ENCODE assay signal across 13 mouse cellular contexts in the genomic region with DNA sequence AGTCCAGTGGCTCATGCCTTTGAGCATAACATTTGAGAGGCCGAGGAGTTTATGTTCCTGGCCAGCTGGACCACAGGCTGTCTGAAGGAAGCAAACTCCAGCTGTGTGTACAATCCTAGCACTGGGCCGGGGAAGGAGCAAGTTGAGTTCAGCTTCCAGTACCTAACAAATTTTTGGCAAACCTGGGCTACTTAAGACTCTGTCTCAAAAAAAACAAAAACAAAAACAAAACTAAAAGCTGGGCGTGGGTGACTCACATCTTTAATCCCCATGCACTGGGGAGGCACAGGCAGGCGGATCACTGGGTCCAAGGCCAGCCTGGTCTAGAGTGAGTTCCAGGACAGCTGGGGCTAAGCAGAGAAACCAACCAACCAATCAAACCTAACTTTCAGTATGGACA. TPM values are rescaled to one million over a fixed set of nuclear protein-coding genes. Genes with fewer than 3 reads are reported as not detected.
DNase-seq lines count a peak whose midpoint lies in the region; ATAC-seq and TF ChIP-seq lines count a peak whose summit lies in the region.
"Had no signal": no experiment of that assay in that cellular context is flagged by ENCODE, and none has a peak within 500 bp of the region (broad histone marks: within the 10 kb centered on the region; RNA-seq: fewer than 3 reads in every experiment).

No protein-coding gene starts in this region.

- no peak overlapping the region for H3K9ac ChIP-seq in intestine, embryonic 16.5 days (ENCODE audit: low read depth, low read length)

- WGBS in intestine, embryonic 16.5 days, result 68% methylated on average over 4 of the region's 4 CpGs

- intact Hi-C loops in gastrocnemius, adult 2 months (cut with DNase I), result no loop called here

- peak; percentile 65 for DNase-seq in gastrocnemius, adult 2 months
- no peak for DNase-seq in gastrocnemius, adult 8-10 months (ENCODE audit: low spot score in 2 of 2)
- DNase-seq in layer of hippocampus, adult 2 months (ENCODE audit: low spot score in 2 of 2), result no peak
- no peak for DNase-seq in layer of hippocampus, adult 9-11 months
- peak; percentile 42 for DNase-seq in NIH3T3 (ENCODE audit: low read depth)
- no peak for DNase-seq in frontal cortex, adult 2 months (ENCODE audit: extremely low spot score in 1 of 2, low spot score in 1 of 2)
- DNase-seq: lung, postnatal 36 days had no signal

- no peaks in the 10 kb centered on the region for H3K9me3 ChIP-seq in intestine, embryonic 16.5 days (ENCODE audit: control insufficient read depth, low read length)

- H3K27me3 ChIP-seq in intestine, embryonic 16.5 days (replicated peaks; ENCODE audit: control insufficient read depth, insufficient read depth, low read length), result no peaks in the 10 kb centered on the region

- no peak overlapping the region for H3K4me2 ChIP-seq in intestine, embryonic 16.5 days (ENCODE audit: low read depth, low read length)

- H3K4me3 ChIP-seq in gastrocnemius, adult 2 months, result peak overlapping the region; percentile 40
- no peak overlapping the region for H3K4me3 ChIP-seq in layer of hippocampus, adult 2 months
- H3K4me3 ChIP-seq in intestine, embryonic 16.5 days (ENCODE audit: low read length), result no peak overlapping the region

- peak; percentile 26 for ATAC-seq in intestine, embryonic 16.5 days
- ATAC-seq in granulocyte monocyte progenitor cell, adult 5-6 weeks (replicated peaks; ENCODE audit: poor library complexity, severe bottlenecking), result no peak
- ATAC-seq: CD4-positive, CD25-positive, alpha-beta regulatory T cell, adult 4 months had no signal

- no peaks in the 10 kb centered on the region for H3K36me3 ChIP-seq in intestine, embryonic 16.5 days (ENCODE audit: control insufficient read depth, insufficient read depth, low read length)

- H3K27ac ChIP-seq in gastrocnemius, adult 2 months, result peak overlapping the region; percentile 82
- 0 out of 2 replicates have a peak overlapping the region, but pooled peaks have one; percentile 23 for H3K27ac ChIP-seq in layer of hippocampus, adult 2 months
- H3K27ac ChIP-seq in intestine, embryonic 16.5 days (ENCODE audit: low read length), result peak overlapping the region; percentile 45

- H3K4me1 ChIP-seq in intestine, embryonic 16.5 days (ENCODE audit: control insufficient read depth, insufficient read depth, low read length), result peaks cover 36% of the 10 kb centered on the region

- no peak for TF ChIP-seq CTCF in gastrocnemius, adult 2 months (IDR thresholded peaks at IDR 0.05)
- no peak for TF ChIP-seq CTCF in layer of hippocampus, adult 2 months (conservative IDR thresholded peaks at IDR 0.05)

RNA-seq across cellular contexts. Expression of gene Sema4c, which starts 10.6 kb away (rescaled TPM):
- 10 to 100 TPM in 1 of 2 experiments, 1 to 10 TPM in 1; 6.8 to 10.0 TPM for total RNA-seq in gastrocnemius, adult 2 months (2021)
- 1 to 10 TPM; 2.7 to 5.2 (median 4.6) TPM for total RNA-seq in gastrocnemius, adult 8-10 months (2022)
- 10 to 100 TPM; 13.4 to 13.6 TPM for total RNA-seq in layer of hippocampus, adult 2 months (2021)
- 7.4 and 7.9 TPM in 2 replicates for polyA plus RNA-seq in intestine, embryonic 16.5 days (2015; fragmentation: Nextera tagmentation; extraction: Ambion mirVana)
- 12.3 and 12.7 TPM in 2 replicates for polyA plus RNA-seq in frontal cortex, adult 2 months (2012; rRNA removed)
- total RNA-seq in granulocyte monocyte progenitor cell, adult 5-6 weeks (2014; fragmentation: Nextera tagmentation), result 2.0 and 2.3 TPM in 2 replicates
- 1.9 and 2.1 TPM in 2 replicates for total RNA-seq in granulocyte monocyte progenitor cell, adult 5-6 weeks (2017)

RNA-seq across cellular contexts. Expression of gene Ankrd39, which starts 21.5 kb away (rescaled TPM):
- total RNA-seq in gastrocnemius, adult 2 months (2021), result 1 to 10 TPM; 7.2 to 9.3 TPM
- 1 to 10 TPM; 6.3 to 9.7 (median 9.4) TPM for total RNA-seq in gastrocnemius, adult 8-10 months (2022)
- 10 to 100 TPM; 13.4 to 13.7 TPM for total RNA-seq in layer of hippocampus, adult 2 months (2021)
- 23.6 and 26.8 TPM in 2 replicates for polyA plus RNA-seq in intestine, embryonic 16.5 days (2015; fragmentation: Nextera tagmentation; extraction: Ambion mirVana)
- 16.2 and 17.7 TPM in 2 replicates for polyA plus RNA-seq in frontal cortex, adult 2 months (2012; rRNA removed)
- 4.9 and 6.5 TPM in 2 replicates for total RNA-seq in granulocyte monocyte progenitor cell, adult 5-6 weeks (2014; fragmentation: Nextera tagmentation)
- total RNA-seq in granulocyte monocyte progenitor cell, adult 5-6 weeks (2017), result 3.1 and 7.2 TPM in 2 replicates

RNA-seq across cellular contexts. Expression of gene Gm42417, which starts 29.5 kb away (rescaled TPM):
- total RNA-seq in gastrocnemius, adult 2 months (2021), result 1,000 to 10,000 TPM in 1 of 2 experiments, 100 to 1,000 TPM in 1; 819 to 1,877 TPM
- 1,000 to 10,000 TPM in 3 of 4 experiments, 100 to 1,000 TPM in 1; 926 to 1,454 (median 1,403) TPM for total RNA-seq in gastrocnemius, adult 8-10 months (2022)
- not detected for total RNA-seq in layer of hippocampus, adult 2 months (2021)
- polyA plus RNA-seq in intestine, embryonic 16.5 days (2015; fragmentation: Nextera tagmentation; extraction: Ambion mirVana), result 0.37 TPM in 1 of 2 replicates, not detected in the other
- 0.04 TPM in 1 of 2 replicates, not detected in the other for polyA plus RNA-seq in frontal cortex, adult 2 months (2012; rRNA removed)
- not detected in 2 replicates for total RNA-seq in granulocyte monocyte progenitor cell, adult 5-6 weeks (2014; fragmentation: Nextera tagmentation)
- total RNA-seq in granulocyte monocyte progenitor cell, adult 5-6 weeks (2017), result 0.93 TPM in 1 of 2 replicates, not detected in the other
- total RNA-seq: common myeloid progenitor, adult 5-6 weeks; left cerebral cortex, postnatal 36 days had no signal
- polyA plus RNA-seq: heart, embryonic 14.5 days had no signal

RNA-seq across cellular contexts. Expression of gene Ankrd23, which starts 32.1 kb away (rescaled TPM):
- 1,000 to 10,000 TPM; 1,971 to 4,216 TPM for total RNA-seq in gastrocnemius, adult 2 months (2021)
- 1,000 to 10,000 TPM; 2,275 to 3,003 (median 2,494) TPM for total RNA-seq in gastrocnemius, adult 8-10 months (2022)
- total RNA-seq in layer of hippocampus, adult 2 months (2021), result 10 to 100 TPM in 1 of 2 experiments, 1 to 10 TPM in 1; 6.8 to 10.3 TPM
- polyA plus RNA-seq in intestine, embryonic 16.5 days (2015; fragmentation: Nextera tagmentation; extraction: Ambion mirVana), result 12.7 and 14.6 TPM in 2 replicates
- 9.5 and 11.5 TPM in 2 replicates for polyA plus RNA-seq in frontal cortex, adult 2 months (2012; rRNA removed)
- total RNA-seq in granulocyte monocyte progenitor cell, adult 5-6 weeks (2014; fragmentation: Nextera tagmentation), result 7.0 and 12.2 TPM in 2 replicates
- 5.8 and 8.4 TPM in 2 replicates for total RNA-seq in granulocyte monocyte progenitor cell, adult 5-6 weeks (2017)

RNA-seq across cellular contexts. Expression of gene Cnnm3, which starts 57.1 kb away (rescaled TPM):
- 10 to 100 TPM in 1 of 2 experiments, 1 to 10 TPM in 1; 9.7 to 12.0 TPM for total RNA-seq in gastrocnemius, adult 2 months (2021)
- 10 to 100 TPM in 3 of 4 experiments, 1 to 10 TPM in 1; 8.9 to 12.8 (median 11.3) TPM for total RNA-seq in gastrocnemius, adult 8-10 months (2022)
- 10 to 100 TPM; 33.1 to 38.1 TPM for total RNA-seq in layer of hippocampus, adult 2 months (2021)
- polyA plus RNA-seq in intestine, embryonic 16.5 days (2015; fragmentation: Nextera tagmentation; extraction: Ambion mirVana), result 2.1 and 2.3 TPM in 2 replicates
- polyA plus RNA-seq in frontal cortex, adult 2 months (2012; rRNA removed), result 26.6 and 27.1 TPM in 2 replicates
- 14.7 and 28.8 TPM in 2 replicates for total RNA-seq in granulocyte monocyte progenitor cell, adult 5-6 weeks (2014; fragmentation: Nextera tagmentation)
- 9.3 and 14.4 TPM in 2 replicates for total RNA-seq in granulocyte monocyte progenitor cell, adult 5-6 weeks (2017)

Comparison
In these comparisons a context has a peak if more than half of its experiments do, and no peak if none do; other contexts are left out.
1. DNase-seq: peak in gastrocnemius, adult 2 months (single experiment) and NIH3T3 (single experiment); none in gastrocnemius, adult 8-10 months (0 of 2), layer of hippocampus, adult 2 months (0 of 2), layer of hippocampus, adult 9-11 months (single experiment) and frontal cortex, adult 2 months (0 of 2).
2. H3K27ac ChIP-seq: peak in every context shown above with its lines; median percentile 82 in gastrocnemius, adult 2 months; 45 in intestine, embryonic 16.5 days; 23 in layer of hippocampus, adult 2 months.
3. RNA of gene Gm42417, which starts 29.5 kb away (total RNA-seq): 819 to 1,877 TPM in gastrocnemius, adult 2 months and 926 to 1,454 TPM in gastrocnemius, adult 8-10 months; 0.93 TPM in granulocyte monocyte progenitor cell, adult 5-6 weeks and not detected in layer of hippocampus, adult 2 months; every median in the first group is over 100 times any median in the second.